Mouse (Mus musculus) liver, postnatal 0 days (tissue): ENCODE results near the gene Dlgap4.

Experiments
- CTCF ChIP-seq: sonication (generic); IDR thresholded peaks from 2 replicates; pipeline ENCODE4 v1.5.1; 2016; ENCODE audit warnings: antibody characterized with exemption, low read depth
- EP300 ChIP-seq: IDR thresholded peaks from 2 replicates; pipeline ENCODE4 v1.6.1; 2016; ENCODE audit warnings: antibody characterized with exemption, low read depth, mild to moderate bottlenecking

DNA sequence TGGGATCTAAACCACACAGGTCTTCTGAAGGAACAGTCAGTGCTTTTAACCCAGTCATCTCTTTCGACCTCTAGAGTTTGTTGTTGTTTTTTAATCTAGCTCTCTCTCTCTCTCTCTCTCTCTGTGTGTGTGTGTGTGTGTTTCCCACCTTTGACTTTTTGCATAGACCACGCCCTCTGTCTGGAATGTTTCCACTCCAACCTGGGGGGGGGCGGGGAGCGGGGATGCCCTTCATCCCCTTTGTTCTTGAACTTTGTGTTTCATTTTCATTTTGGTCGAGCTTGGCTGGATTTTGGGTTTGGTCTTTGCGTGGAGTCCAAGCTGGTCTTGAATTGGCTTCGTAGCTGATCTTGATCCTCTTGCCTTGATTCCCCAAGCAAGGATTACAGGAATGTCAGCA is 10.9 kb upstream of the Dlgap4 start:
- TF ChIP-seq CTCF (no peak), EP300 (no peak)
